Mouse (Mus musculus) intestine, postnatal 0 days (tissue): ENCODE measurements at regions not wholly inside any gene's neighbourhood (a gene's known extent, or its start where the extent isn't known, plus 50 kb on each side); places are given as distances from the start of the nearest gene placed in this dataset.

Source experiments
- ATAC-seq: fragments of 200-750 bp; cut with Nextera tagmentation; 2 replicates; pipeline ENCODE4 v1.8.0; 2017; ENCODE audit warnings: mild to moderate bottlenecking, moderate TSS enrichment, moderate library complexity
- H3K27ac ChIP-seq: fragments of 300-500 bp; sonication (generic); 2 replicates; pipeline ENCODE4 v1.5.1; 2014; ENCODE audit warnings: mild to moderate bottlenecking, low read depth, low read length, moderate library complexity
- H3K27me3 ChIP-seq: fragments of 300-500 bp; sonication (generic); replicated peaks from 2 replicates; pipeline ENCODE4 v1.6.1; 2014; ENCODE audit warnings: low read length, mixed read lengths; ENCODE audit not compliant: control insufficient read depth, insufficient read depth
- H3K36me3 ChIP-seq: fragments of 300-500 bp; sonication (generic); 2 replicates; pipeline ENCODE4 v1.6.1; 2014; ENCODE audit warnings: mild to moderate bottlenecking, moderate library complexity; ENCODE audit not compliant: control insufficient read depth, insufficient read depth
- H3K4me1 ChIP-seq: fragments of 300-500 bp; sonication (generic); replicated peaks from 2 replicates; pipeline ENCODE4 v1.6.1; 2014; ENCODE audit warnings: antibody characterized with exemption, low read length, mixed read lengths; ENCODE audit not compliant: control insufficient read depth, insufficient read depth
- H3K4me2 ChIP-seq: fragments of 300-500 bp; sonication (generic); replicated peaks from 2 replicates; pipeline ENCODE4 v1.6.1; 2014; ENCODE audit warnings: low read depth, mild to moderate bottlenecking, moderate library complexity
- H3K4me3 ChIP-seq: fragments of 300-500 bp; sonication (generic); 2 replicates; pipeline ENCODE4 v1.5.1; 2014; ENCODE audit warnings: low read depth, low read length
- H3K9ac ChIP-seq: fragments of 300-500 bp; sonication (generic); 2 replicates; pipeline ENCODE4 v1.6.1; 2014; ENCODE audit warnings: mild to moderate bottlenecking, low read depth, low read length
- H3K9me3 ChIP-seq: fragments of 300-500 bp; sonication (generic); 2 replicates; pipeline ENCODE4 v1.6.1; 2016; ENCODE audit warnings: mixed run types; ENCODE audit not compliant: control insufficient read depth
- CTCF ChIP-seq: sonication (generic); IDR thresholded peaks from 2 replicates; pipeline ENCODE4 v1.5.1; 2016; ENCODE audit warnings: low read depth, mild to moderate bottlenecking, control low read depth, antibody characterized with exemption, moderate library complexity
- WGBS: fragments of 180-500 bp; shearing (Covaris S2); extraction: QIAGEN DNeasy Blood & Tissue Kit; methylation state at CpG from one replicate; pipeline ENCODE4 v1.1.7; 2014; 5-methylcytosine and 5-hydroxymethylcytosine counted together

- Histone ChIP-seq H3K9me3 (no peaks in the 10 kb centered on the region), H3K9ac (no peak overlapping the region), H3K27ac (no peak overlapping the region), H3K4me2 (no peak overlapping the region), H3K4me3 (no peak overlapping the region), H3K36me3 (no peaks in the 10 kb centered on the region), H3K4me1 (no peaks in the 10 kb centered on the region; the same call in 1 of the 2 replicates), H3K27me3 (no peaks in the 10 kb centered on the region)
- 30% methylated on average over 3 of the region's 3 CpGs for whole genome bisulfite sequencing
- TF ChIP-seq CTCF = no peak
- no peak for ATAC-seq
These were observed 51.8 kb upstream of the Cdkn2b start for GRCm38 (mm10) chr4:89362650-89363049.

- 81% methylated on average over 7 of the region's 7 CpGs for WGBS
- TF ChIP-seq CTCF = no peak
- ATAC-seq = no peak
- no peak overlapping the region for H3K4me2 ChIP-seq
- H3K9me3 ChIP-seq = no peaks in the 10 kb centered on the region
- H3K27ac ChIP-seq = no peak overlapping the region
- H3K4me3 ChIP-seq = no peak overlapping the region
- no peaks in the 10 kb centered on the region for H3K27me3 ChIP-seq
- H3K4me1 ChIP-seq = no peaks in the 10 kb centered on the region; the same call in 1 of the 2 replicates
- H3K9ac ChIP-seq = no peak overlapping the region
- no peaks in the 10 kb centered on the region for H3K36me3 ChIP-seq
These were observed 50.5 kb upstream of the Cdkn2b start for GRCm38 (mm10) chr4:89361316-89361715.
